Mouse (Mus musculus) liver, adult 2 months (tissue): Measurements from ENCODE around the gene Zbtb20.

Experiments
- CTCF ChIP-seq: fragments of 200-500 bp; IDR thresholded peaks from 2 replicates; pipeline ENCODE4 v1.5.1; 2011; ENCODE audit warnings: low read depth, low read length, control low read depth
- POLR2A ChIP-seq: fragments of 200-500 bp; IDR thresholded peaks from 2 replicates; pipeline ENCODE4 v1.6.1; 2011; ENCODE audit warnings: low read length, control low read depth; ENCODE audit not compliant: insufficient read depth; ENCODE audit errors: extremely low read depth

GRCm38 (mm10) chr16:43405089-43405488 is 529.4 kb downstream of the Zbtb20 start:
- TF ChIP-seq CTCF (no peak), POLR2A (no peak)
